Mouse (Mus musculus) liver, adult 2 months (tissue): ENCODE results near the gene Zfp91.

Source experiments
- CTCF ChIP-seq: fragments of 200-500 bp; IDR thresholded peaks from 2 replicates; pipeline ENCODE4 v1.5.1; 2011; ENCODE audit warnings: low read depth, low read length, control low read depth
- POLR2A ChIP-seq: fragments of 200-500 bp; IDR thresholded peaks from 2 replicates; pipeline ENCODE4 v1.6.1; 2011; ENCODE audit warnings: low read length, control low read depth; ENCODE audit not compliant: insufficient read depth; ENCODE audit errors: extremely low read depth

DNA sequence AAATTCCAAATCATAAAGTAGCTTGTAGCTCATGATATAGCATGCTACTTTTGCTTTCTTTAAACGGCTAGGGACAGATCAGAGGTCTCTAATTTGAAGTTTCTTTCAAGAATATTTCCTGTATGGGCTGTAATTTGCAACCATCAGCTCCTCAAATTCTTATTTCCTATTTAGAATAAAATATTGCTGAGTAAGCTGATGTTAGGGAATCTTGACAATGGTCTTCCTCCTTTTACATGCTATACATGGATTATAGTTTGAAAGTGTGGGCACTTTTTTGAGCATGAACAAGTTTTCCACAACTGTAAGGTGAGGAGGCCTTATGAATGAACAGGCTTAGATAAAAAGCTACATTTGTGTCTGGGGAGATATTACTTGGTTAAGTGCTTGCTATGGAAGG is 18.0 kb upstream of the Zfp91 start:
- TF ChIP-seq CTCF (no peak), POLR2A (no peak)
